Mouse (Mus musculus): ENCODE data around the gene C4bp. TPM values are rescaled to one million over a fixed set of nuclear protein-coding genes. Genes with fewer than 3 reads are reported as not detected.

The C4bp gene
- total RNA-seq (2014; rRNA removed): 368 and 394 TPM in 2 replicates
- 151 and 182 TPM in 2 replicates for polyA plus RNA-seq (2012; rRNA removed)

DNA sequence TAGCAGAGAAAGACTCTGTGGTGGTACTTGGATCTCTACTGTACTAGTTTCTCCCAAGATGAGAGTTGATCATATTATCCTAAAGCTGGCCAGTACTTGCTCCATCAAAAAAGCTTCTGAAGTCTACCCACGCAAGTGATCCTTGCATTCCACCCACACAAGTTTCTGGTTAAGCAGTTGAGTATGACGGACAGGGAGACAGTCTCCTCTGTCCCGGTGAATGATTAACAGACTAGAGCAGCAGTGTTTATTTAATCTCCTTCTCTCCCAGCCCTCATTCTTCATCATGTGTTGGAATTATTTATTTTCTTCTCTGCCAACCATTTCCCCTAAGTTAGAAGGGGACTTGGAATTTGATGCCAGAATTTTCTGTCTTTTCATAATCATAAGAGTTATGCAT lies at the start of gene C4bp:
TSS of gene C4bp (minus strand) at position 179 of the 400 bp plus-strand sequence.
- Histone ChIP-seq H3K27ac (replicated peaks; ENCODE audit: insufficient read depth, low read depth, low read length) (peak within 1 kb of the TSS; percentile 75), H3K79me2 (ENCODE audit: control insufficient read depth, insufficient read depth, low read length) (peaks cover 14% of the 10 kb centered on the region; the same call in 1 of the 2 replicates), H3K27me3 (ENCODE audit: control insufficient read depth, insufficient read depth, low read length) (no peaks in the 10 kb centered on the region), H3K4me3 (ENCODE audit: insufficient read depth, low read depth, low read length) (peak within 1 kb of the TSS; percentile 83), H3K9ac (ENCODE audit: low read depth, low read length) (peak within 1 kb of the TSS; percentile 84), H3K4me1 (ENCODE audit: control insufficient read depth, insufficient read depth, low read length) (peaks cover 24% of the 10 kb centered on the region), H3K36me3 (ENCODE audit: control insufficient read depth, insufficient read depth, low read length) (peaks cover 8% of the 10 kb centered on the region)
- TF ChIP-seq CTCF (IDR thresholded peaks at IDR 0.05; ENCODE audit: low read depth, low read length) (no peak), POLR2A (IDR thresholded peaks at IDR 0.05; ENCODE audit: extremely low read depth, insufficient read depth, low read length) (no peak)
- peak; percentile 92 for DNase-seq (ENCODE audit: extremely low read depth, low read depth, low spot score)
- WGBS: 16% methylated on average over 3 of the region's 3 CpGs

DNA sequence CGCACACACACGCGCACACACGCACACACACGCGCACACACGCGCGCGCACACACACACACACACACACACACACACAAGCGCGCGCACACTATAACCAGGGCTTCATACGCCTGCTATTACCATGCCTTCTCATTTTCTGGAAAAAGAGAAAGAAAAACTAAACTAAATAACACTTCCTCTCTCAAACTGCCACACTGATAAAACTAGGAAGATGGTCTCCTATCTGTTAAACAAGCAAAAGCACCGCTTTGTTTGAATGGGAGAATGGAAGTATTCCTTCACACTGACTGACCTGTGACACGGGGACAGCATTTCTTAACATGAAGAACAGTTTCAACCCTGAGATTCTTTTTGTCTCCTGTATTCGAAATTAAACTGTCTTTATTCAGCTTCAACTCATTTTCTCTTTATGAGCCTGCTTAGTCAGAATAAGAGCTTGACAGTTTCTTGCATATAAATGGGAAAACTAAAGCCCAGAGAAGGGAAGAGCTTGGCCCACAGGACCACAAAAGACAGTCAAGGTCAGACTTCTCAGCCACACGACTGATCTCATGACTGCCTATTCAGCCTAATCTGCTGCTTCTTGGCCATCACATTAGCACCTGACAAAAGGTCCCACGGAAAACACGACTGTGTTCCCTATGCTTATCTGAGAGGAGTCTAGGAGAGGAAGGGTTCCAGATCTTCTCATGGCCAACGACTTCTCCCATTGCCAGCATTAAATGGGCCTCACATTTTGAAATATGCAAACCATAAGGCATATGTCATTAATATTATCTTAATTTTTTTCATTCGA lies 49.0 kb upstream of the C4bp start:
- Histone ChIP-seq H3K4me1 (ENCODE audit: control insufficient read depth, insufficient read depth, low read length) (peaks cover 3% of the 10 kb centered on the region; the same call in 1 of the 2 replicates), H3K79me2 (ENCODE audit: control insufficient read depth, insufficient read depth, low read length) (peaks cover 13% of the 10 kb centered on the region; the same call in 1 of the 2 replicates), H3K9ac (ENCODE audit: low read depth, low read length) (no peak overlapping the region), H3K27me3 (ENCODE audit: control insufficient read depth, insufficient read depth, low read length) (no peaks in the 10 kb centered on the region), H3K27ac (replicated peaks; ENCODE audit: insufficient read depth, low read depth, low read length) (no peak overlapping the region), H3K4me3 (ENCODE audit: insufficient read depth, low read depth, low read length) (no peak overlapping the region), H3K36me3 (ENCODE audit: control insufficient read depth, insufficient read depth, low read length) (peaks cover 56% of the 10 kb centered on the region)
- TF ChIP-seq POLR2A (IDR thresholded peaks at IDR 0.05; ENCODE audit: extremely low read depth, insufficient read depth, low read length) (no peak), CTCF (IDR thresholded peaks at IDR 0.05; ENCODE audit: low read depth, low read length) (no peak)
- DNase-seq (ENCODE audit: extremely low read depth, low read depth, low spot score): no peak
- WGBS: 92% methylated on average over 22 of the region's 22 CpGs

DNA sequence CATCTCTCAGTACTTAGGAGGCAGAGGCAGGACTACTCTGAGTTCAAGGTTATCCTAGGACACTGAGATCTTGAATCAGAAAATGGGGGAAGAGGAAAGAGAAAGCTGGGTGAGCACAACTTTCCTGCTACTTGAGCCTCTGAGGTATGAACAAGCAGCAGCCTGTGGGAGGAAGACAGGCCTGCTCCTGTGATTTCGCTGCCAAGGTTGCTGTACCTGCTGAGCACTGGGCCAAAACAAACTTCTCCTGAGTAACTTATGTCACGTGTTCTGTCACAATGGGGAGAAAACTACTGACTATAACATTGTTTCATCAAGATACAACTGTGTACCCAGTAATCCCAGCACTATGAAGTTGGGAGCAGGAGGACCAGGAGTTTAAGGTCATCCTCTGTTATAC lies 42.2 kb upstream of the C4bp start:
- Histone ChIP-seq H3K36me3 (ENCODE audit: control insufficient read depth, insufficient read depth, low read length) (peaks cover 74% of the 10 kb centered on the region), H3K79me2 (ENCODE audit: control insufficient read depth, insufficient read depth, low read length) (no peaks in the 10 kb centered on the region), H3K27ac (replicated peaks; ENCODE audit: insufficient read depth, low read depth, low read length) (no peak overlapping the region), H3K9ac (ENCODE audit: low read depth, low read length) (no peak overlapping the region), H3K4me3 (ENCODE audit: insufficient read depth, low read depth, low read length) (no peak overlapping the region), H3K27me3 (ENCODE audit: control insufficient read depth, insufficient read depth, low read length) (no peaks in the 10 kb centered on the region), H3K4me1 (ENCODE audit: control insufficient read depth, insufficient read depth, low read length) (no peaks in the 10 kb centered on the region)
- TF ChIP-seq CTCF (IDR thresholded peaks at IDR 0.05; ENCODE audit: low read depth, low read length) (no peak), POLR2A (IDR thresholded peaks at IDR 0.05; ENCODE audit: extremely low read depth, insufficient read depth, low read length) (no peak)
- WGBS: 26% methylated on average over 2 of the region's 2 CpGs
- DNase-seq (ENCODE audit: extremely low read depth, low read depth, low spot score): peak; percentile 67

GRCm38 (mm10) chr1:130701976-130702375 lies 40.5 kb upstream of the C4bp start:
- Histone ChIP-seq H3K36me3 (ENCODE audit: control insufficient read depth, insufficient read depth, low read length) (peaks cover 72% of the 10 kb centered on the region), H3K79me2 (ENCODE audit: control insufficient read depth, insufficient read depth, low read length) (no peaks in the 10 kb centered on the region), H3K27ac (replicated peaks; ENCODE audit: insufficient read depth, low read depth, low read length) (no peak overlapping the region), H3K27me3 (ENCODE audit: control insufficient read depth, insufficient read depth, low read length) (no peaks in the 10 kb centered on the region), H3K9ac (ENCODE audit: low read depth, low read length) (no peak overlapping the region), H3K4me3 (ENCODE audit: insufficient read depth, low read depth, low read length) (no peak overlapping the region), H3K4me1 (ENCODE audit: control insufficient read depth, insufficient read depth, low read length) (no peaks in the 10 kb centered on the region)
- no peak for TF ChIP-seq CTCF (IDR thresholded peaks at IDR 0.05; ENCODE audit: low read depth, low read length)
- no peak for TF ChIP-seq POLR2A (IDR thresholded peaks at IDR 0.05; ENCODE audit: extremely low read depth, insufficient read depth, low read length)
- WGBS: 97% methylated on average over 11 of the region's 11 CpGs
- no peak for DNase-seq (ENCODE audit: extremely low read depth, low read depth, low spot score)

- no peak overlapping the region for H3K9ac ChIP-seq (ENCODE audit: low read depth, low read length)
- H3K27ac ChIP-seq (replicated peaks; ENCODE audit: insufficient read depth, low read depth, low read length): no peak overlapping the region
- no peaks in the 10 kb centered on the region for H3K27me3 ChIP-seq (ENCODE audit: control insufficient read depth, insufficient read depth, low read length)
- 59% methylated on average over 10 of the region's 10 CpGs for WGBS
- H3K4me1 ChIP-seq (ENCODE audit: control insufficient read depth, insufficient read depth, low read length): peaks cover 3% of the 10 kb centered on the region; the same call in 1 of the 2 replicates
- peaks cover 66% of the 10 kb centered on the region for H3K36me3 ChIP-seq (ENCODE audit: control insufficient read depth, insufficient read depth, low read length)
- no peak for TF ChIP-seq POLR2A (IDR thresholded peaks at IDR 0.05; ENCODE audit: extremely low read depth, insufficient read depth, low read length)
- TF ChIP-seq CTCF (IDR thresholded peaks at IDR 0.05; ENCODE audit: low read depth, low read length): no peak
- H3K79me2 ChIP-seq (ENCODE audit: control insufficient read depth, insufficient read depth, low read length): no peaks in the 10 kb centered on the region
- DNase-seq (ENCODE audit: extremely low read depth, low read depth, low spot score): peak; percentile 75
- no peak overlapping the region for H3K4me3 ChIP-seq (ENCODE audit: insufficient read depth, low read depth, low read length)
Measured at GRCm38 (mm10) chr1:130699937-130700633, 38.7 kb upstream of the C4bp start.

All from liver, adult 2 months (tissue).